Mouse (Mus musculus): ENCODE results near the gene Myo1e.
A peak's percentile ranks its signal among the peaks of the same experiment; 100 is the strongest.

Myo1e gene

GRCm38 (mm10) chr9:70365915-70366314 lies 158.8 kb downstream of the Myo1e start:
- no peak for DNase-seq (ENCODE audit: low spot score)

- no peak for DNase-seq (ENCODE audit: low spot score)
Observed at GRCm38 (mm10) chr9:70366898-70367297, 159.7 kb downstream of the Myo1e start.

GRCm38 (mm10) chr9:70371638-70372037 lies 164.5 kb downstream of the Myo1e start:
- DNase-seq (ENCODE audit: low spot score), result no peak

GRCm38 (mm10) chr9:70379502-70380467 lies 172.6 kb downstream of the Myo1e start:
- no peak for DNase-seq (ENCODE audit: low spot score)

- no peak for DNase-seq (ENCODE audit: low spot score)
Observed at GRCm38 (mm10) chr9:70382091-70382490, 174.9 kb downstream of the Myo1e start.

GRCm38 (mm10) chr9:70383750-70384149 lies 176.6 kb downstream of the Myo1e start:
- DNase-seq (ENCODE audit: low spot score), result no peak

GRCm38 (mm10) chr9:70384494-70384893 lies 177.3 kb downstream of the Myo1e start:
- no peak for DNase-seq (ENCODE audit: low spot score)

- no peak for DNase-seq (ENCODE audit: low spot score)
Observed at GRCm38 (mm10) chr9:70384958-70385728, 178.0 kb downstream of the Myo1e start.

GRCm38 (mm10) chr9:70387410-70388119 lies 180.4 kb downstream of the Myo1e start:
- no peak for DNase-seq (ENCODE audit: low spot score)

GRCm38 (mm10) chr9:70389548-70389947 lies 182.4 kb downstream of the Myo1e start:
- DNase-seq (ENCODE audit: low spot score), result no peak

GRCm38 (mm10) chr9:70391042-70391441 lies 183.9 kb downstream of the Myo1e start:
- no peak for DNase-seq (ENCODE audit: low spot score)

- DNase-seq (ENCODE audit: low spot score), result no peak
Observed at GRCm38 (mm10) chr9:70391660-70392562, 184.8 kb downstream of the Myo1e start.

GRCm38 (mm10) chr9:70392563-70392907 lies 185.4 kb downstream of the Myo1e start:
- DNase-seq (ENCODE audit: low spot score), result peak; percentile 32

- no peak for DNase-seq (ENCODE audit: low spot score)
Observed at GRCm38 (mm10) chr9:70395617-70396016, 188.5 kb downstream of the Myo1e start.

- DNase-seq (ENCODE audit: low spot score), result no peak
Observed at GRCm38 (mm10) chr9:70396083-70396482, 188.9 kb downstream of the Myo1e start.

- DNase-seq (ENCODE audit: low spot score), result no peak
Observed at GRCm38 (mm10) chr9:70401937-70402539, 194.9 kb downstream of the Myo1e start.

- no peak for DNase-seq (ENCODE audit: low spot score)
Observed at GRCm38 (mm10) chr9:70406596-70406995, 199.4 kb downstream of the Myo1e start.

GRCm38 (mm10) chr9:70408791-70409190 lies 201.6 kb downstream of the Myo1e start:
- peak; percentile 48 for DNase-seq (ENCODE audit: low spot score)

- DNase-seq (ENCODE audit: low spot score), result no peak
Observed at GRCm38 (mm10) chr9:70409743-70410142, 202.6 kb downstream of the Myo1e start.

- peak; percentile 32 for DNase-seq (ENCODE audit: low spot score)
Observed at GRCm38 (mm10) chr9:70410668-70411067, 203.5 kb downstream of the Myo1e start.

GRCm38 (mm10) chr9:70413038-70413437 lies 205.9 kb downstream of the Myo1e start:
- no peak for DNase-seq (ENCODE audit: low spot score)
